Mouse (Mus musculus): ENCODE data around the gene Ckap5.

The Ckap5 gene

GRCm38 (mm10) chr2:91628171-91628570 lies 101.6 kb downstream of the Ckap5 start:
- DNase-seq (ENCODE audit: low spot score), result no peak

- DNase-seq (ENCODE audit: low spot score), result no peak
Observed at GRCm38 (mm10) chr2:91629682-91630081, 103.1 kb downstream of the Ckap5 start.

- DNase-seq (ENCODE audit: low spot score), result no peak
Observed at GRCm38 (mm10) chr2:91630384-91630783, 103.8 kb downstream of the Ckap5 start.

GRCm38 (mm10) chr2:91631826-91632225 lies 105.3 kb downstream of the Ckap5 start:
- DNase-seq (ENCODE audit: low spot score), result no peak

GRCm38 (mm10) chr2:91632316-91632715 lies 105.8 kb downstream of the Ckap5 start:
- no peak for DNase-seq (ENCODE audit: low spot score)

GRCm38 (mm10) chr2:91633334-91633977 lies 106.9 kb downstream of the Ckap5 start:
- no peak for DNase-seq (ENCODE audit: low spot score)

GRCm38 (mm10) chr2:91634841-91635240 lies 108.3 kb downstream of the Ckap5 start:
- DNase-seq (ENCODE audit: low spot score), result no peak

GRCm38 (mm10) chr2:91635486-91635885 lies 108.9 kb downstream of the Ckap5 start:
- DNase-seq (ENCODE audit: low spot score), result no peak

- DNase-seq (ENCODE audit: low spot score), result no peak
Observed at GRCm38 (mm10) chr2:91636229-91636628, 109.7 kb downstream of the Ckap5 start, which contains the start of gene F2. TSS of gene F2 (minus strand) at chr2:91636414.

- DNase-seq (ENCODE audit: low spot score), result no peak
Observed at GRCm38 (mm10) chr2:91636727-91637338, 110.3 kb downstream of the Ckap5 start.

GRCm38 (mm10) chr2:91638931-91639330 lies 112.4 kb downstream of the Ckap5 start:
- DNase-seq (ENCODE audit: low spot score), result no peak

- DNase-seq (ENCODE audit: low spot score), result no peak
Observed at GRCm38 (mm10) chr2:91642825-91643415, 116.4 kb downstream of the Ckap5 start.

GRCm38 (mm10) chr2:91644021-91644420 lies 117.5 kb downstream of the Ckap5 start:
- DNase-seq (ENCODE audit: low spot score), result no peak

GRCm38 (mm10) chr2:91645354-91645753 lies 118.8 kb downstream of the Ckap5 start:
- DNase-seq (ENCODE audit: low spot score), result no peak

GRCm38 (mm10) chr2:91645811-91646210 lies 119.2 kb downstream of the Ckap5 start:
- no peak for DNase-seq (ENCODE audit: low spot score)

- DNase-seq (ENCODE audit: low spot score), result no peak
Observed at GRCm38 (mm10) chr2:91646733-91647132, 120.2 kb downstream of the Ckap5 start.

- no peak for DNase-seq (ENCODE audit: low spot score)
Observed at GRCm38 (mm10) chr2:91649152-91649551, 122.6 kb downstream of the Ckap5 start.

GRCm38 (mm10) chr2:91649553-91650359 lies 123.2 kb downstream of the Ckap5 start, which contains the start of the genes Zfp408 and Arhgap1:
TSS of gene Zfp408 (minus strand) at chr2:91649791.
TSS of gene Arhgap1 (plus strand) at chr2:91649860.
- peak; percentile 96 for DNase-seq (ENCODE audit: low spot score)

- DNase-seq (ENCODE audit: low spot score), result no peak
Observed at GRCm38 (mm10) chr2:91650360-91650995, 123.9 kb downstream of the Ckap5 start.

GRCm38 (mm10) chr2:91651458-91652258 lies 125.1 kb downstream of the Ckap5 start:
- no peak for DNase-seq (ENCODE audit: low spot score)

- no peak for DNase-seq (ENCODE audit: low spot score)
Observed at GRCm38 (mm10) chr2:91652863-91653262, 126.3 kb downstream of the Ckap5 start.

Measured in layer of hippocampus, adult 9-10 months (tissue).